Mouse (Mus musculus): ENCODE results near the gene Pp2d1.

The Pp2d1 gene

DNA sequence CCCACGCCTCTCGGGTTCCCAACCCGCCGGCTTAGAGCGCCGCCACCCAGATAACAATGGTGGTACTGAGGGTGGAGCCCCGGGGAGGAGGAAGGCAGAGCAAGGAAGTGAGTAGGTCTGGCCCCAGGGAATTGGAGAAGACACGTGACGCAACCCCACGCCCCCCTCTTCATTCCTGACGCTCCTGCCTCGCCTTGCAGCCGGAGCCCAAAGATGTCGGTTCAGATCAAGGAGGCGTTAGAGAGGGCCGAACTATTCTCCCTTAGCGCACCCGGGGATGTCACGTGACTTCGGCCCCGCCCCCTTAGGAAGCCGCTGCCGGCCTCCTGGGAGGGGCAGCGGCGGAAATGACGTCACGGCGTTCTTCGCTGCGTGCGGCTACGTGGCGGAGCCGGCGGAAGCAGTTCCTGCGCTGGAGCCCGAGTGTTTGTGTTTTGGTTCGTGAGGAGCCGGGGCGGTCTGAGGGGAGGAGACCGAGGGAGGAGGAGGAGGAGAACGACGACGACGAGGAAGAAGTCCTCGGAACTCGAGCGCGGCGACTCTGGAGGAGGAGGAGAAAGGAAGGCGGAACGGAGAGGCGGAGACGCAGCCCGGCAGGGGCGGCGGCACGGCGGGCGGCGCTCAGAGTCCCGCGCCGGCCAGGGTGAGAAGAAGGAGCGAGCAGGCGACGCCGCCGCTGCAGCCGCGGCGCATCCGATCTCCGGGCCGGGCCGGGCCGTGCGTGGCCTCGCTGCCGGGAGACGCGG, 60.2 kb downstream of the Pp2d1 start, which contains the start of gene Rab5a:
Gene Rab5a, plus strand, starts transcription at position 377 of the 746 bp plus-strand sequence.
- peak; percentile 98 for DNase-seq

DNA sequence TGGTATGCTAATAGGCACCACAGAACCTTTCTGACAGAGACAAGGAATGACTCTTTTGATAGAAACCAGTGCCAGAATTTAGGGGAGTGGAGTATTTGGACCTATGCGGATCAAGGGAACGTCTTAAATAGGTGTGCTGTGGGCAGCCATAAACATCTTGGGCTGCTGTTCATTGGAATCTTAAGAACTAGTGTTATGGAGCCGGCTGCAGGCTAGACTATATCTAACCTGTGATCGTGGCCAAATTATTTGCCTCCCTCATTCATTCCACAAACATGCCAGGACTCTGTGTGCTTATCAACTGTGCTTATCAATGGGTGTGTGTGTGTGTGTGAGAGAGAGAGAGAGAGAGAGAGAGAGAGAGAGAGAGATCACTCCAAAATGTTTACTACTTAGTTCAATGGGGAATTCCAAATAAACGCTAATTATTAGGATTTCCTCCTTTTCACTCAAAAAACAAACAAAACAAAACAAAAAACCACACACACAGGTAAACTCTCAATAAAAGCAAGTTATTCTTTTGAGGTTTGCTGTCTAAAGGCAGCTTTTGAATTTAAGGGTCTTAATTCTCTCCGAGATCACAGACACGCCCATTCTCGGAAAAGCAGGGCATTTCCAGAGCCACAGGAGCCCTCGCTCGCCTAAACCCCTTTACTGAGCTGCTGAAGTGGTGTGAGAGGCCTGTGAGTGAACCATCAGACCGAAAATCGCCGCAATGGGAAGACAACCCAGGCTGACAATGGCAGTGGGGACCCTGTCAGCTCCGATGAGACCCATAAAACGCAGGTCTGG, 61.0 kb downstream of the Pp2d1 start:
- DNase-seq = no peak

DNA sequence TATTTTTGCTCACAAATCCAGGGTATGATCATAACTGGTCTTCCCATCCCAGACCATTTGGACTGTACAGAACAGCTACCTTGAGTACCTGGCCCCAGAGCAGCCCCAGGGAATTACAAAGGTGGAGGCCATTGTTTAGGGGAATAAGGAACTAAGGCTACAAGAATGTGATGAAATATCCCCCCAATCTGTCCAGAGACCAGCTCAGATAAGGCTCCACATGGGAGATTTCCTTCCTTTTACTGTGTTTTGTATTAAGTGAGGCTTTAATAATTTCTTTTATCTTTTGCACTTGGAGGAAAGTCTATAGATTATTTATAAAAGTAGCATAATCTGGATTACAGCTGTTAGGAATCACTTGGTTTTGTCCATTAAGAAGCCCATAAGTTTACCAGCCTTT, 70.6 kb downstream of the Pp2d1 start:
- no peak for DNase-seq

DNA sequence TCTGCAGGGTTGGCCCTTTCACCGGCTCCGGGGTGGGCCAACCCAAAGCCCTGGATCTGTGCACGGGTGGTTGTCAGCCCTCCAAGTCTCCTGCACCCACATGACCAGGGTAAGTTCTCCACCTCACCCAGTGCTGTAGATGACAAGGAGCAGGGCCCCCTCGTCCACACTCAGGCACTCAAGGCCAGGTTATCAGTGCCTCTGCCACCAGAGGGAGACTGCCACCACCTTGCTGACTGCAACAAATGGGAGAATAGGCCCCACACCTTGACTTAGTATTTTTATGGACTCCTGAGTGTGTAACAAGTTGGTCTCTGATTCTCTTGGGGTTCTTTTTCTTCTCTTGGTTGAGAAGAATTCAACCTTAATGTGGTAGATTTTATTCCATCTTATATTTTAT, 73.7 kb downstream of the Pp2d1 start:
- no peak for DNase-seq

DNA sequence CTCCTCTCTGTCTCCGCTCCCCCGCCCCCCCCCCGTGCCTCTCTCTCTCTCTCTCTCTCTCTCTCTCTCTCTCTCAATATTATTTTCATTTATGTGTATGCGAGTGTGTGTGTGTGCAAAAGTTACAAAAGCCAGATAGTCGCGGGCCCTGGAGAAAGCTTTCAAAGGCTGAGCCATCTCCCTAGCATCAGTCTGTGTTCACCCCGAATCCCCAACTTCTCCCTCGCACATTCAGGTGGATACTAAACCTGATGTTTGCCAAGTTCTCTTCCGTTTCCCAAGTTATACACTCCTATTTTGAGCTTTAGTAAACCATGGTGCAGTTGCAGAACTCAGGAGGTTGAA, 75.8 kb downstream of the Pp2d1 start:
- no peak for DNase-seq

DNA sequence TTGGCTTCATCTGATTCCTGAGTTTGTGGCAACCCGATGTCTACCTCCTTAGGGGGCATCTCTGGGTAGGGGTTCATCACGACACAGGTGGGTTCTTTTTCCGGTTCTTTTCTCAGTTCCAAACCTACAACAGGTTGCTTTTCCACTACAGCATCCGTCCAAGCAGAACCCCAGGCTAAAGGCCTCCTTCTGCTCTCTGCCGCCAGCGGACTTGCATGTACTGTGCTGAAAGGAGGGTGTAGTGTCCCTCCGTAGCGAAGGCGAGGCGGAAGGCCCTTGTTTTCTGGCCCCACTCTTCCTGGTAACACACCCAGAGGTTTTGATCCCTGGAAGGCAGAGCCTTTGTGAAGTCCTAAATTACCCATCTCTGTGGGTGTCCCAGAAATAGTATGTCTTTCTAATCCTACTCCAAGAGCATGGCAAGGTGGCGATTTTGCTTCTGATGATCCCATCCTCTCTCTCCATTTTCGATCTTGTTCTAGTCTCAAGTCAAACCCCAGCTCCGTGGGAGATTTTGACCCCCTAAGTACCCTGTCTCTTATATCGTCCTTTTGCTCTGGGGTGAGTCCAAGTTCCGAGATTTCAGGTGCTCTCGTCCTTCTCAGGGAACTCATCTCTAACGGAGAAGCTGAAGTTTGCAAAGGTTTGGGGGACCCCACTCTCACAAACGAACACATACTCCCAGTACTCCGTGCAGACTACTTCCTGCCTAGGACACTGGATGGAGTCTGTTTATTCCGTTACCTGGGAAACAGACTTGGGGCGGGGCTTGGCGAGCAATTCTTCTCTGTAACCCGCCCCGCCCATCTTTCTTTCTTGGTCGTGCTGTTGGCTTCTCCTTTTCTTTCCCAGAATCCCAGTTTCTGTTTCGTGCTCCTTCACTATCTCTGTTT, 76.4 kb downstream of the Pp2d1 start, which contains the start of gene Efhb:
Gene Efhb, minus strand, starts transcription at position 719 of the 893 bp plus-strand sequence.
- DNase-seq = peak; percentile 47
